8 mouse cellular contexts compared by ENCODE assay signal in genomic region chr12:98181729-98182128, GRCm38 (mm10).
DNase-seq lines count a peak whose midpoint lies in the region; ATAC-seq and TF ChIP-seq lines count a peak whose summit lies in the region.

No protein-coding gene starts in this region.

- intact Hi-C loops in left cerebral cortex, postnatal 25 days (cut with DNase I): loop anchor here (5.0 to 10.0 kb wide), 5 partner anchors 199 to 1047 kb away; no protein-coding TSS in a partner anchor

- WGBS in liver, postnatal 0 days (ENCODE audit: insufficient replicate concordance): 22% methylated on average over 9 of the region's 9 CpGs
- 21% methylated on average over 9 of the region's 9 CpGs for WGBS in liver, embryonic 11.5 days

- peak; percentile 71 for TF ChIP-seq CTCF in liver, postnatal 0 days (IDR thresholded peaks at IDR 0.05; ENCODE audit: low read depth)

- H3K27ac ChIP-seq in liver, postnatal 0 days (ENCODE audit: low read depth): no peak overlapping the region
- H3K27ac ChIP-seq in liver, embryonic 11.5 days (ENCODE audit: low read depth, low read length): no peak overlapping the region

- no peaks in the 10 kb centered on the region for H3K9me3 ChIP-seq in liver, postnatal 0 days (ENCODE audit: low read length)
- H3K9me3 ChIP-seq in liver, embryonic 11.5 days (ENCODE audit: control insufficient read depth, low read length): no peaks in the 10 kb centered on the region

- H3K4me1 ChIP-seq in liver, postnatal 0 days (ENCODE audit: insufficient read depth): no peaks in the 10 kb centered on the region
- H3K4me1 ChIP-seq in liver, embryonic 11.5 days (replicated peaks; ENCODE audit: control insufficient read depth, insufficient read depth, low read length): no peaks in the 10 kb centered on the region

- H3K36me3 ChIP-seq in liver, postnatal 0 days (replicated peaks; ENCODE audit: insufficient read depth, low read length): no peaks in the 10 kb centered on the region
- H3K36me3 ChIP-seq in liver, embryonic 11.5 days (ENCODE audit: control insufficient read depth, insufficient read depth, low read length): no peaks in the 10 kb centered on the region

- H3K4me3 ChIP-seq in liver, postnatal 0 days (ENCODE audit: low read depth, low read length): no peak overlapping the region
- no peak overlapping the region for H3K4me3 ChIP-seq in liver, embryonic 11.5 days (ENCODE audit: low read depth, low read length)

- ATAC-seq in liver, postnatal 0 days: no peak
- ATAC-seq in liver, embryonic 11.5 days (replicated peaks; ENCODE audit: low FRiP score): no peak
- peak; percentile 63 for ATAC-seq in inflammation-experienced regulatory T-cells, adult 6 months

- no peak overlapping the region for H3K4me2 ChIP-seq in liver, postnatal 0 days (ENCODE audit: low read depth, low read length)
- no peak overlapping the region for H3K4me2 ChIP-seq in liver, embryonic 11.5 days

- H3K9ac ChIP-seq in liver, postnatal 0 days (replicated peaks): no peak overlapping the region
- H3K9ac ChIP-seq in liver, embryonic 11.5 days (ENCODE audit: low read depth, low read length): no peak overlapping the region

- TF ChIP-seq EP300 in liver, postnatal 0 days (IDR thresholded peaks at IDR 0.05; ENCODE audit: low read depth): no peak

- DNase-seq in liver, postnatal 0 days: no peak
- no peak for DNase-seq in liver, embryonic 11.5 days (ENCODE audit: low spot score)
- peak; percentile 48 for DNase-seq in cerebellum, adult 9-10 months
- DNase-seq in frontal cortex, adult 2 months (ENCODE audit: extremely low spot score in 1 of 2, low spot score in 1 of 2): peak; percentile 49 to 89
- DNase-seq in left cerebral cortex, postnatal 25 days (ENCODE audit: low spot score in 2 of 2): peak; percentile 62 to 80
- peak; percentile 52 for DNase-seq in naive thymus-derived CD4-positive, alpha-beta T cell, adult 2 months (ENCODE audit: low read depth)
- no peak for DNase-seq in spleen, postnatal 14 days (ENCODE audit: low spot score in 2 of 2)

- H3K27me3 ChIP-seq in liver, postnatal 0 days (ENCODE audit: insufficient read depth, low read length): no peaks in the 10 kb centered on the region
- no peaks in the 10 kb centered on the region for H3K27me3 ChIP-seq in liver, embryonic 11.5 days (replicated peaks; ENCODE audit: control insufficient read depth, insufficient read depth, low read length)

Comparison
In these comparisons a context has a peak if more than half of its experiments do, and no peak if none do; other contexts are left out.
1. DNase-seq: peak in cerebellum, adult 9-10 months (single experiment), frontal cortex, adult 2 months (2 of 2), left cerebral cortex, postnatal 25 days (2 of 2) and naive thymus-derived CD4-positive, alpha-beta T cell, adult 2 months (single experiment); none in liver, postnatal 0 days (single experiment), liver, embryonic 11.5 days (single experiment) and spleen, postnatal 14 days (0 of 2).